Mouse (Mus musculus) stomach, embryonic 16.5 days (tissue): ENCODE data around the gene Adgrl3. TPM values are rescaled to one million over a fixed set of nuclear protein-coding genes. Genes with fewer than 3 reads are reported as not detected.

Experiments
- ATAC-seq: fragments of 200-750 bp; cut with Nextera tagmentation; 2 replicates; pipeline ENCODE4 v1.8.0; 2017; ENCODE audit warnings: moderate number of reproducible peaks, moderate TSS enrichment; ENCODE audit not compliant: insufficient read depth, low FRiP score
- H3K27ac ChIP-seq: fragments of 300-500 bp; sonication (generic); 2 replicates; pipeline ENCODE4 v1.5.1; 2014; ENCODE audit warnings: low read length
- H3K27me3 ChIP-seq: fragments of 300-500 bp; sonication (generic); 2 replicates; pipeline ENCODE4 v1.6.1; 2014; ENCODE audit warnings: low read length, control low read depth, mixed read lengths; ENCODE audit not compliant: control insufficient read depth, insufficient read depth
- H3K36me3 ChIP-seq: fragments of 300-500 bp; sonication (generic); 2 replicates; pipeline ENCODE4 v1.6.1; 2014; ENCODE audit warnings: low read length; ENCODE audit not compliant: control insufficient read depth, insufficient read depth
- H3K4me1 ChIP-seq: fragments of 300-500 bp; sonication (generic); 2 replicates; pipeline ENCODE4 v1.6.1; 2014; ENCODE audit warnings: low read length, control low read depth, mixed read lengths; ENCODE audit not compliant: control insufficient read depth, insufficient read depth
- H3K4me2 ChIP-seq: fragments of 300-500 bp; sonication (generic); 2 replicates; pipeline ENCODE4 v1.6.1; 2014; ENCODE audit warnings: low read depth, low read length, mixed read lengths
- H3K4me3 ChIP-seq: fragments of 300-500 bp; sonication (generic); replicated peaks from 2 replicates; pipeline ENCODE4 v1.5.1; 2014; ENCODE audit warnings: mild to moderate bottlenecking, low read length
- H3K9ac ChIP-seq: fragments of 300-500 bp; sonication (generic); 2 replicates; pipeline ENCODE4 v1.6.1; 2014; ENCODE audit warnings: low read length
- H3K9me3 ChIP-seq: fragments of 300-500 bp; sonication (generic); replicated peaks from 2 replicates; pipeline ENCODE4 v1.6.1; 2016; ENCODE audit warnings: low read length, control low read depth; ENCODE audit not compliant: control insufficient read depth
- WGBS: fragments of 180-500 bp; shearing (Covaris S2); extraction: QIAGEN DNeasy Blood & Tissue Kit; methylation state at CpG from one replicate; pipeline ENCODE4 v1.1.7; 2014; 5-methylcytosine and 5-hydroxymethylcytosine counted together
- polyA plus RNA-seq: library from polyadenylated mRNA; unstranded; fragments of >200 nt; fragmentation: Nextera tagmentation; extraction: Ambion mirVana; gene quantifications from 2 replicates; pipeline ENCODE4 v1.2.1, GENCODE M21; 2015

Gene Adgrl3
- polyA plus RNA-seq, 1 experiment from 2014 or later: 17.0 TPM

GRCm38 (mm10) chr5:81474681-81475080 is 454.7 kb downstream of the Adgrl3 start:
- Histone ChIP-seq H3K36me3 (no peaks in the 10 kb centered on the region), H3K4me1 (0 out of 2 replicates have a peak, but pooled peaks cover 4% of the 10 kb centered on the region), H3K4me3 (no peak overlapping the region), H3K4me2 (no peak overlapping the region), H3K9me3 (no peaks in the 10 kb centered on the region), H3K27me3 (no peaks in the 10 kb centered on the region), H3K27ac (no peak overlapping the region), H3K9ac (no peak overlapping the region)
- WGBS: 79% methylated on average over 2 of the region's 2 CpGs
- no peak for ATAC-seq

DNA sequence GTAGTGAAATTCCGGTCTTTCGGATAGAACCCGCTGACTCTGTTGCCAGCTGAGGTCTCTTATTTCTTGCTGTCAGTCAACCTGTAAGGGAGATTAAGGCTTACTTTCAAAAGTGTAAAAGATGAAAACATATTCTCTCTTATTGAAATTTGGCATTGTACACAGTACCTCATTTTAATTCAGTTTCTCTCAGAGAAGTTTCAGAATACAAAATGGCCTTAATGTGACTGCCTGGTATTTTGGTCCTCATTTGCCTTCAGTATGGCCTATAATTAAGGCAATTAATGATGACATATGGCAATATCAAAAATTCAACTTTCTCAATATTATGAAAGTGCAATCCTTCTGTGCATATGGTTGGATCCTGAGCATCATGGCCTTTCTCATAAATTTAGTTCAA is 455.5 kb downstream of the Adgrl3 start:
- no peak for ATAC-seq
- Histone ChIP-seq H3K27me3 (no peaks in the 10 kb centered on the region), H3K9ac (no peak overlapping the region), H3K9me3 (no peaks in the 10 kb centered on the region), H3K4me2 (no peak overlapping the region), H3K36me3 (no peaks in the 10 kb centered on the region), H3K4me3 (no peak overlapping the region), H3K27ac (no peak overlapping the region), H3K4me1 (0 out of 2 replicates have a peak, but pooled peaks cover 4% of the 10 kb centered on the region)
- 84% methylated on average over 3 of the region's 3 CpGs for WGBS

DNA sequence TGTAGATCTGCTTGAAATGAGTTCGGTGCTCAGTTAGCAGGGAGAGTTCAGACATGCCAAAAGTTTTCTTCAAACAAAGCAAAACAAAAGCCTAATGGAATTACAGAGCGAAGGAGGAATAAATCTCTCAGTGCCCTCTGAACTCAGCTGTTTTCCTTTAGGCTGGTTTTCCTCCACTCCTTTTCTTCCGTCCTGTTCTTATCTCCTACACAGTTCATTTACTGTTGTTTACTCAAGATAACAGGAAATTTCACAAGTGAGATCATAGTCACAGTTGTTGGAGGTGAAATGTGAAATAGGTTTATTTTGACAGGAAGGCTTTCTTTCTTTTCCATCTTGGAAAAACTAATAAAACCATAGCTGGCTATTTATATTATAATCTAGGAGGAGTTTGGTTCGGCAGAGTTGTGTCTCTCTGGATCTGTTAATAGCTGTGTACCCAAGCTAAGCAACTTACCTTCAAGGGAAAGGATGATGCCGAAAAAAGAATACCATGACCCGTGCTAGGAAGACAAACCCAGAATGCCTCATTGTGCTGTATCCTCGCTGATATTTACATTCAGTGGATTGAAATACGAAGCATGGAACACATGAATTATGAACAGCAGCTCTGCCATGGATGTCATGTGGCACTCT is 456.2 kb downstream of the Adgrl3 start:
- 22% methylated on average over 8 of the region's 8 CpGs for WGBS
- Histone ChIP-seq H3K27me3 (no peaks in the 10 kb centered on the region), H3K36me3 (no peaks in the 10 kb centered on the region), H3K4me3 (no peak overlapping the region), H3K9me3 (no peaks in the 10 kb centered on the region), H3K27ac (no peak overlapping the region), H3K4me1 (0 out of 2 replicates have a peak, but pooled peaks cover 4% of the 10 kb centered on the region), H3K9ac (no peak overlapping the region), H3K4me2 (no peak overlapping the region)
- peak; percentile 64; the same call in 1 of the 2 replicates for ATAC-seq

DNA sequence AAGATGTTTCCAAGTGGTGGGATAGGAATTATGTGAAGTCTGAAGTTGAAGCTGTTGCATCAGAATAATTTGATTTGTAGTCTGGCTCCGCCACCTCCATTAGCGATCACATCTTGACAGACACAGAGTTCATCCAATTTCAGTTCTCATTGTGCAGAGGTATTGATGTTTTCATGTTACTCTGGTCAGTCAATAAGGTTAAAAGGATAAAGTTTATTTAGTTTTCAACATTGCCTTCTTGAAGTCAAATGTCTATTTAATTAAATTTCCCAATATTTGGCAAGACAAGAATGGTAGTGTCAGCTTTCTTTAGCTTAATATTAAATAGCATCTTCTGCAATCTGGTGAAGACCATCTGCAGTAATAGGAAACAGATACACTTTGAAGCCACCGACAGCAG is 461.0 kb downstream of the Adgrl3 start:
- ATAC-seq: no peak
- WGBS: 88% methylated on average over 3 of the region's 3 CpGs
- Histone ChIP-seq H3K36me3 (no peaks in the 10 kb centered on the region), H3K9me3 (no peaks in the 10 kb centered on the region), H3K27me3 (no peaks in the 10 kb centered on the region), H3K4me2 (no peak overlapping the region), H3K27ac (no peak overlapping the region), H3K4me3 (no peak overlapping the region), H3K4me1 (0 out of 2 replicates have a peak, but pooled peaks cover under 1% of the 10 kb centered on the region), H3K9ac (no peak overlapping the region)

- WGBS: 65% methylated on average over 3 of the region's 3 CpGs
These were observed 464.0 kb downstream of the Adgrl3 start for GRCm38 (mm10) chr5:81483890-81484289.

DNA sequence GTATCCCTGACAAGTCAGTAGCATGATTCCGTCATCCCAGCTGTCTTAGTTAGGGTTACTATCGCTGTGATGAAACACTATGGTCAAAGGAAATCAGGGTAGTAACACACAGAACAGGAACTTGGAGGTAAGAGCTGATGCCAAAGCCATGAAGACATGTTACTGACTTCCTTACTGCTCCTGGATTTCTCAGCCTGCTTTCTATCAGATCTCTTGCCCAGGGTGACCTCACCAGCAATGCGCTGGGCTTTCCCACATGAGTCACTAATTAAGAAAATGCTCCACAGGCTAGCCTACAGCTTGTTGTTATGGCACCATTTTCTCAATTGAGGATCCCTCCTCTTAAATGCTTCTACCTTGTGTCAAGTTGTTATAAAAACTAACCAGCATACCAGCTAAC is 481.1 kb downstream of the Adgrl3 start:
- H3K4me1 ChIP-seq: no peaks in the 10 kb centered on the region
- no peaks in the 10 kb centered on the region for H3K27me3 ChIP-seq
- no peak for ATAC-seq
- no peaks in the 10 kb centered on the region for H3K36me3 ChIP-seq
- H3K4me2 ChIP-seq: no peak overlapping the region
- H3K9me3 ChIP-seq: no peaks in the 10 kb centered on the region
- WGBS: 85% methylated on average over 3 of the region's 3 CpGs
- H3K27ac ChIP-seq: no peak overlapping the region
- no peak overlapping the region for H3K4me3 ChIP-seq
- H3K9ac ChIP-seq: no peak overlapping the region

More at GRCm38 (mm10) chr5:81483890-81484289, 464.0 kb downstream of the Adgrl3 start:
- H3K4me1 ChIP-seq: no peaks in the 10 kb centered on the region
- H3K4me2 ChIP-seq: no peak overlapping the region
- H3K9ac ChIP-seq: no peak overlapping the region
- ATAC-seq: no peak
- H3K27me3 ChIP-seq: no peaks in the 10 kb centered on the region
- H3K36me3 ChIP-seq: no peaks in the 10 kb centered on the region
- H3K4me3 ChIP-seq: no peak overlapping the region
- no peaks in the 10 kb centered on the region for H3K9me3 ChIP-seq
- H3K27ac ChIP-seq: no peak overlapping the region

DNA sequence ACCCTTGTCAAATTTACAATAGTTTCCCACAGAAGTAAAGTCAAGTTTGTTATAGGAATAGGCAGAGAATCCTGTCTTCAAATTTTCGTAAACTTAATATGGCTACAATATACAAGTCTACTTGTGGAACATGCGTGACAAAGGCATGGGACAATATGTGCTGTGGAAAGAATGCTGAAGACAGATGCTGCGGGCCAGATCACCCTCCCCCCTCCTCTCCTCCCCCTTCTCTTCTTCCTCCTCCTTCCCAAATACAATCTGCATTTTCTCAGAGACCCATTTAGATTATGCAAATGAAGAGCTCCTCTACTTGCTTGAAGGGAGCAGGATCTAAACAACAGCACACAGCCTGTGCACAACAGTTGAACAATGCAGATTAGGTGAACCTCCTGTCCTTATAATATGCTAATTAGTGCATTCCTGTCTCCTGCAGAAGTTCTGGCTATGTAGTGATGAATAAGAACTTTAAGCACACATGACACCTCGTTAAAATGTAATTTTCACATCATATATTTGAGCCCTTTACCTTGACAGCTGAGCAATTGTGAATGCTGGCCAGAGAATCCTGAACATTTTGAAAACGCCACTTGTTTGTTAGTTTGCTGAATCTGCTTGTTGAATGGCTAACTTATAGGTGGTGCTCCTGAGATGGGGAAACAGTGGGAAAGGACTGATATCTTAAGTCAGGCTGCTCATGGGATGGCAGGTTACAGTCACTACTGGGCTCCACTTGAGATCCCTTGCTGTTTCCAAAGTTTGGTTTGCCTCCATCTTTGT is 499.0 kb downstream of the Adgrl3 start:
- WGBS: 53% methylated on average over 5 of the region's 5 CpGs
- H3K4me1 ChIP-seq: peaks cover 3% of the 10 kb centered on the region; the same call in 1 of the 2 replicates
- no peak for ATAC-seq
- H3K4me3 ChIP-seq: no peak overlapping the region
- no peaks in the 10 kb centered on the region for H3K27me3 ChIP-seq
- H3K9ac ChIP-seq: no peak overlapping the region
- no peak overlapping the region for H3K4me2 ChIP-seq
- H3K9me3 ChIP-seq: no peaks in the 10 kb centered on the region
- H3K27ac ChIP-seq: no peak overlapping the region
- H3K36me3 ChIP-seq: no peaks in the 10 kb centered on the region

- Histone ChIP-seq H3K4me1 (peaks cover 3% of the 10 kb centered on the region; the same call in 1 of the 2 replicates), H3K9ac (no peak overlapping the region), H3K36me3 (no peaks in the 10 kb centered on the region), H3K9me3 (no peaks in the 10 kb centered on the region), H3K27me3 (no peaks in the 10 kb centered on the region), H3K4me2 (0 out of 2 replicates have a peak overlapping the region, but pooled peaks have one; percentile 7), H3K4me3 (no peak overlapping the region), H3K27ac (no peak overlapping the region)
- 23% methylated on average over 11 of the region's 11 CpGs for WGBS
- ATAC-seq: peak; percentile 44; the same call in 1 of the 2 replicates
These were observed 499.8 kb downstream of the Adgrl3 start for GRCm38 (mm10) chr5:81519497-81520382.
